Mouse (Mus musculus): ENCODE data around the gene Lclat1. TPM values are rescaled to one million over a fixed set of nuclear protein-coding genes. Genes with fewer than 3 reads are reported as not detected.
"Not testable (repeated sequence)": the region's sequence is repeated elsewhere in the genome, so short reads cannot be mapped to it uniquely, and the experiment has no call there.

The Lclat1 gene
- total RNA-seq, 2 experiments from 2014 or later, result 32.8 to 38.8 TPM

- no peak for DNase-seq (ENCODE audit: low spot score in 2 of 2)
Observed at GRCm38 (mm10) chr17:73136562-73137484, 29.0 kb downstream of the Lclat1 start.

GRCm38 (mm10) chr17:73138217-73138616 is 30.4 kb downstream of the Lclat1 start:
- DNase-seq (ENCODE audit: low spot score in 2 of 2), result no peak

- no peak for DNase-seq (ENCODE audit: low spot score in 2 of 2)
Observed at GRCm38 (mm10) chr17:73142029-73142428, 34.2 kb downstream of the Lclat1 start.

- DNase-seq (ENCODE audit: low spot score in 2 of 2), result no peak
Observed at GRCm38 (mm10) chr17:73142445-73142844, 34.7 kb downstream of the Lclat1 start.

- no peak for DNase-seq (ENCODE audit: low spot score in 2 of 2)
Observed at GRCm38 (mm10) chr17:73145426-73145825, 37.6 kb downstream of the Lclat1 start.

- DNase-seq (ENCODE audit: low spot score in 2 of 2), result no peak
Observed at GRCm38 (mm10) chr17:73148607-73149006, 40.8 kb downstream of the Lclat1 start.

- not testable (repeated sequence) for DNase-seq (ENCODE audit: low spot score in 2 of 2)
Observed at GRCm38 (mm10) chr17:73152790-73153525, 45.2 kb downstream of the Lclat1 start.

GRCm38 (mm10) chr17:73153672-73154071 is 45.9 kb downstream of the Lclat1 start:
- DNase-seq (ENCODE audit: low spot score in 2 of 2), result no peak

GRCm38 (mm10) chr17:73156606-73157005 is 48.8 kb downstream of the Lclat1 start:
- no peak for DNase-seq (ENCODE audit: low spot score in 2 of 2)

- DNase-seq (ENCODE audit: low spot score in 2 of 2), result no peak
Observed at GRCm38 (mm10) chr17:73161795-73162194, 54.0 kb downstream of the Lclat1 start.

GRCm38 (mm10) chr17:73162445-73163208 is 54.8 kb downstream of the Lclat1 start:
- no peak for DNase-seq (ENCODE audit: low spot score in 2 of 2)

- DNase-seq (ENCODE audit: low spot score in 2 of 2), result no peak
Observed at GRCm38 (mm10) chr17:73163597-73163996, 55.8 kb downstream of the Lclat1 start.

GRCm38 (mm10) chr17:73164121-73164520 is 56.3 kb downstream of the Lclat1 start:
- no peak for DNase-seq (ENCODE audit: low spot score in 2 of 2)

GRCm38 (mm10) chr17:73169461-73169860 is 61.7 kb downstream of the Lclat1 start:
- no peak for DNase-seq (ENCODE audit: low spot score in 2 of 2)

GRCm38 (mm10) chr17:73170141-73170540 is 62.4 kb downstream of the Lclat1 start:
- no peak for DNase-seq (ENCODE audit: low spot score in 2 of 2)

- DNase-seq (ENCODE audit: low spot score in 2 of 2), result peak; percentile 48 to 64
Observed at GRCm38 (mm10) chr17:73174083-73174562, 66.3 kb downstream of the Lclat1 start.

- no peak for DNase-seq (ENCODE audit: low spot score in 2 of 2)
Observed at GRCm38 (mm10) chr17:73175720-73176119, 67.9 kb downstream of the Lclat1 start.

GRCm38 (mm10) chr17:73177079-73177478 is 69.3 kb downstream of the Lclat1 start:
- DNase-seq (ENCODE audit: low spot score in 2 of 2), result no peak

GRCm38 (mm10) chr17:73186929-73187328 is 79.1 kb downstream of the Lclat1 start:
- DNase-seq (ENCODE audit: low spot score in 2 of 2), result no peak

GRCm38 (mm10) chr17:73194146-73194545 is 86.4 kb downstream of the Lclat1 start:
- no peak for DNase-seq (ENCODE audit: low spot score in 2 of 2)

GRCm38 (mm10) chr17:73194575-73194974 is 86.8 kb downstream of the Lclat1 start:
- peak; percentile 39 to 65 for DNase-seq (ENCODE audit: low spot score in 2 of 2)

Data from left cerebral cortex, adult 18-20 months (tissue).